Mouse (Mus musculus): ENCODE measurements around the gene Sart3.

Sart3 gene

GRCm38 (mm10) chr5:113725417-113725816 is 46.9 kb downstream of the Sart3 start:
- no peak for DNase-seq (ENCODE audit: low read depth, low spot score)

DNA sequence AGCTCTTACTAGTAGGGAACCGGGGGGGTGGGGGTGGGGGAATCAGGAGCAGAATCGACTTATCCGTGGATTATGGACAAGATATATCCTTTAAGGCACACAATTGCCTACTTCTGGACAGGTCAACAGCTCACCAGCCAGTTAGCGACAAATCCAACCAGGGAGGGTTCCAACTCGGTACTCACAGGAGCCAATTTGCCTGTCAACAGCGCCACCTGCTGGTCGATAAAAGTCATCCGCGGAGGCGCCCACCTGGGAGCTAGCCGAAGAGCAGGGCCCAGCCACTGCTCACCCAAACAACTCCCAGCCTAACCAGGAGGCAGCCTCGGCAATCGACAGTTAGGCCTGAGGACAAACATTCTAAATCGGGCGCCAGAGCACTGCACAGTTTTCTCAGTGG is 47.9 kb downstream of the Sart3 start, which contains the start of gene 1700069L16Rik:
Gene 1700069L16Rik, minus strand, starts transcription at position 327 of the 400 bp plus-strand sequence.
- DNase-seq (ENCODE audit: low read depth, low spot score), result peak; percentile 91

GRCm38 (mm10) chr5:113723567-113724237 is 48.6 kb downstream of the Sart3 start:
- peak; percentile 67 for DNase-seq (ENCODE audit: low read depth, low spot score)

GRCm38 (mm10) chr5:113722224-113723013 is 49.9 kb downstream of the Sart3 start:
- no peak for DNase-seq (ENCODE audit: low read depth, low spot score)

- DNase-seq (ENCODE audit: low read depth, low spot score), result no peak
Measured at GRCm38 (mm10) chr5:113719221-113719661, 53.1 kb downstream of the Sart3 start.

GRCm38 (mm10) chr5:113716581-113717388 is 55.5 kb downstream of the Sart3 start:
- DNase-seq (ENCODE audit: low read depth, low spot score), result peak; percentile 93

- peak; percentile 82 for DNase-seq (ENCODE audit: low read depth, low spot score)
Measured at GRCm38 (mm10) chr5:113712861-113713260, 59.4 kb downstream of the Sart3 start.

DNA sequence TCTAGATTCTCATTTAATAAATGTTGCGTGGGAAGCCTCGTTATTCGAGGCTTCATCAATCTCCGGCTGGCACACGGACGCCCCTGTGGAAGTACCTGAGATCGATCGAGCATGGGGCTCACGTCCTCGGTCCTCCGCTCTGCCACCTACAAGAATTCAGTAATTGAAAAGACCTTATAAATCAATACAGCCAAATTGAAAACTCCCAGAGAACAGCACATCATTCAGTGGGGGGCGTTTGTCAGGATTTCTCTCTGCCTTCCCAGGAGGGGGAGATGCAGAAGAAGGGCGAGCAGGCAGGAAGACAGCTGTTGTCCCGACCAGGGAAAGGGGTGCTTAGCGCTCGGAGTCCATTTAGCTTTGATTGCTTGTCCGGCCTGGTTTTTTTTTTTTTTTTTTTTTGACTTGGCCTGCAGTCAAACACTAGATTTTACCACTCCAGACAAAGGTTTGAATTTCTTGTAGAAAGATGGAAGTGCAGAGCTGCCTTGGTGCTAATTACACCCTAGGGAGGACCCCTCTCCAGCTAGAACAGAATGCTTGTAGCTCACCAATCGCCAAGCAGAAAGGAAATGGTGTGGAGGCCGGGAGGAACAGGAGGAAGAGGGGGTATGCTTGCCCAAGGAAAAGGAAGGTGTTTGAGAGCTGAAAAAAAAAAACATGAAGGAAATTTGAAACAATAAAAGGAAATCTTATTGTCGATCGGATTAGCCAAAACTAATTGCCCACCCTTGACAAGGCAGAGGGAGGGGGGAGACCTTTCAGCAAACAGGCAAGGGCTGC is 68.3 kb downstream of the Sart3 start:
- DNase-seq (ENCODE audit: low read depth, low spot score), result no peak

- peak; percentile 77 for DNase-seq (ENCODE audit: low read depth, low spot score)
Measured at GRCm38 (mm10) chr5:113700388-113701023, 71.8 kb downstream of the Sart3 start.

DNA sequence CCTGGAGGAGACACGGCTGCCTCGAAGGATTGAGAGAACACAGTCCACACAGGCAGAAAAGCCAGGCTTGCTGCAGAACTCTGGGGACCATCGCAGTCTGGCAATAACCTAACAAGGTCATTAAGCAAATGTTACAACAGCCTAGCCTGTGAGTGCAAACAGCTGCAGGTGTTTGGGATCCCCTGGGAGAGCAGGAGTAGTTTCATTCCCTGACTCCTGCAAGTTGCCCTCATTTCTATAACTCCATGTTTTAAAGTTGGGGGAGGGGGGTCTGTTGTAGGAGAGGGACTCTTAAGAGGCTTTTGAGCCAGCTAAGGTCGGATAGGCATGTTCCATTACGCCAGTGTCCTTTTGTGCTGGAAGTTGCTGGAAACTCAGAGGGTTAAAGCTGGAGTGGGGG is 77.9 kb downstream of the Sart3 start:
- DNase-seq (ENCODE audit: low read depth, low spot score), result no peak

- DNase-seq (ENCODE audit: low read depth, low spot score), result no peak
Measured at GRCm38 (mm10) chr5:113694000-113694399, 78.3 kb downstream of the Sart3 start.

- peak; percentile 84 for DNase-seq (ENCODE audit: low read depth, low spot score)
Measured at GRCm38 (mm10) chr5:113693196-113693755, 79.0 kb downstream of the Sart3 start.
